8 mouse cellular contexts compared by ENCODE assay signal in the genomic region with DNA sequence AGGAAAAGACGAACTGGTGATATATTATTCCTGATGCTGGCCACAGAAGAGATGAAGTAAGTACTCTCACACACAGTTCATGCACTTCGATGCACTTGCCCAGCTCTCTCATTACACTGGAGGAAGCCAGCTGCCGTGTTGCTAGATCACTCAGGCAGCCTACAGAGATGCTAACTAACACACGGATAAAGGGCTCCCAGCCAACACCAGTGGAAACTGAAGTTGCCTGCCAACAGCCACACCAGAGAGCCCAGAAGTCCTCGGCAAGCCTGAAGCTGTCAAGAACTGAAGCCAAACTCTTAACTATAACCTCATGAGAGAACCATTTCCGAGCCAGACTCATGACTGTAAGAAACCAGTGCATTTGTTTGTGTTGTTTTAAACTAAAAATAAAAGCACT. TPM values are rescaled to one million over a fixed set of nuclear protein-coding genes. Genes with fewer than 3 reads are reported as not detected.
DNase-seq lines count a peak whose midpoint lies in the region; ATAC-seq and TF ChIP-seq lines count a peak whose summit lies in the region.

No protein-coding gene starts in this region.

- no peak overlapping the region for H3K4me2 ChIP-seq in forebrain, embryonic 14.5 days (ENCODE audit: low read length)
- H3K4me2 ChIP-seq in forebrain, embryonic 12.5 days = no peak overlapping the region
- no peak overlapping the region for H3K4me2 ChIP-seq in lung, embryonic 14.5 days

- DNase-seq in forebrain, embryonic 14.5 days (ENCODE audit: low spot score) = peak; percentile 95
- DNase-seq in brain, adult 2 months (ENCODE audit: low read depth, low spot score) = peak; percentile 89
- DNase-seq in gastrocnemius, adult 18-20 months (ENCODE audit: low spot score) = peak; percentile 92
- peak; percentile 53 to 75 for DNase-seq in kidney, postnatal 25 days
- DNase-seq in lung, embryonic 14.5 days = peak; percentile 85
- peak; percentile 15 for DNase-seq in testis, postnatal 14 days (ENCODE audit: low spot score)
- no peak for DNase-seq in spleen, postnatal 4 days (ENCODE audit: low spot score in 2 of 2)

- H3K27ac ChIP-seq in forebrain, embryonic 14.5 days (ENCODE audit: low read depth, low read length) = no peak overlapping the region
- no peak overlapping the region for H3K27ac ChIP-seq in forebrain, embryonic 12.5 days
- H3K27ac ChIP-seq in lung, embryonic 14.5 days (ENCODE audit: low read depth) = no peak overlapping the region

- no peaks in the 10 kb centered on the region for H3K27me3 ChIP-seq in forebrain, embryonic 14.5 days (replicated peaks; ENCODE audit: control insufficient read depth, insufficient read depth, low read length)
- no peaks in the 10 kb centered on the region for H3K27me3 ChIP-seq in forebrain, embryonic 12.5 days
- H3K27me3 ChIP-seq in lung, embryonic 14.5 days (ENCODE audit: insufficient read depth, low read length) = no peaks in the 10 kb centered on the region

- H3K36me3 ChIP-seq in forebrain, embryonic 14.5 days (ENCODE audit: control insufficient read depth, insufficient read depth, low read length) = no peaks in the 10 kb centered on the region
- no peaks in the 10 kb centered on the region for H3K36me3 ChIP-seq in forebrain, embryonic 12.5 days (replicated peaks)
- H3K36me3 ChIP-seq in lung, embryonic 14.5 days (ENCODE audit: insufficient read depth) = no peaks in the 10 kb centered on the region

- no peaks in the 10 kb centered on the region for H3K4me1 ChIP-seq in forebrain, embryonic 14.5 days (ENCODE audit: control insufficient read depth, insufficient read depth, low read length)
- no peaks in the 10 kb centered on the region for H3K4me1 ChIP-seq in forebrain, embryonic 12.5 days
- no peaks in the 10 kb centered on the region for H3K4me1 ChIP-seq in lung, embryonic 14.5 days (ENCODE audit: insufficient read depth)

- TF ChIP-seq CTCF in lung, embryonic 14.5 days (IDR thresholded peaks at IDR 0.05; ENCODE audit: low read depth) = no peak

- no peak overlapping the region for H3K4me3 ChIP-seq in forebrain, embryonic 14.5 days (ENCODE audit: low read depth, low read length)
- H3K4me3 ChIP-seq in forebrain, embryonic 12.5 days (replicated peaks) = no peak overlapping the region
- no peak overlapping the region for H3K4me3 ChIP-seq in lung, embryonic 14.5 days (ENCODE audit: low read depth, low read length)

- H3K9ac ChIP-seq in forebrain, embryonic 14.5 days (ENCODE audit: low read length) = no peak overlapping the region
- H3K9ac ChIP-seq in forebrain, embryonic 12.5 days = no peak overlapping the region
- H3K9ac ChIP-seq in lung, embryonic 14.5 days = no peak overlapping the region

- peak; percentile 96 for ATAC-seq in forebrain, embryonic 14.5 days
- no peak for ATAC-seq in forebrain, embryonic 12.5 days (ENCODE audit: low FRiP score)
- peak; percentile 60; the same call in 1 of the 2 replicates for ATAC-seq in lung, embryonic 14.5 days (ENCODE audit: insufficient read depth)

- no peaks in the 10 kb centered on the region for H3K9me3 ChIP-seq in forebrain, embryonic 14.5 days (replicated peaks; ENCODE audit: control insufficient read depth, low read length)
- no peaks in the 10 kb centered on the region for H3K9me3 ChIP-seq in forebrain, embryonic 12.5 days
- no peaks in the 10 kb centered on the region for H3K9me3 ChIP-seq in lung, embryonic 14.5 days (ENCODE audit: low read depth, low read length)

- 36% methylated on average over 6 of the region's 6 CpGs for WGBS in forebrain, embryonic 14.5 days
- 71% methylated on average over 6 of the region's 6 CpGs for WGBS in forebrain, embryonic 12.5 days
- WGBS in lung, embryonic 14.5 days = 43% methylated on average over 6 of the region's 6 CpGs

RNA-seq across cellular contexts. Expression of a gene that starts 26.7 kb away (rescaled TPM):
- 14.6 and 14.9 TPM in 2 replicates for polyA plus RNA-seq in forebrain, embryonic 14.5 days (2014; fragmentation: Nextera tagmentation; extraction: Ambion mirVana)
- polyA plus RNA-seq in forebrain, embryonic 12.5 days (2016; fragmentation: Nextera tagmentation; extraction: Ambion mirVana) = 6.2 and 6.3 TPM in 2 replicates
- total RNA-seq in gastrocnemius, adult 18-20 months (2021) = 1 to 10 TPM; 5.0 to 6.0 TPM
- 3.3 and 4.2 TPM in 2 replicates for polyA plus RNA-seq in lung, embryonic 14.5 days (2014; fragmentation: Nextera tagmentation; extraction: Ambion mirVana)

Comparison
In these comparisons a context has a peak if more than half of its experiments do, and no peak if none do; other contexts are left out.
1. DNase-seq: peak in forebrain, embryonic 14.5 days (single experiment), brain, adult 2 months (single experiment), gastrocnemius, adult 18-20 months (single experiment), kidney, postnatal 25 days (2 of 2), lung, embryonic 14.5 days (single experiment) and testis, postnatal 14 days (single experiment); none in spleen, postnatal 4 days (0 of 2).